Mouse (Mus musculus) adrenal gland, postnatal 25 days (tissue): Measurements from ENCODE around the gene Pigo. TPM values are rescaled to one million over a fixed set of nuclear protein-coding genes. Genes with fewer than 3 reads are reported as not detected.
A peak's percentile ranks its signal among the peaks of the same experiment; 100 is the strongest.
"Not testable (repeated sequence)": the region's sequence is repeated elsewhere in the genome, so short reads cannot be mapped to it uniquely, and the experiment has no call there.

Source experiments
- DNase-seq: peaks from one replicate; pipeline ENCODE4 v3.0.0; 2021; ENCODE audit warnings: mixed read lengths
- total RNA-seq: library from RNA; stranded (reverse); gene quantifications from 2 replicates; pipeline ENCODE4 v1.2.3, GENCODE M21; 2021

Gene Pigo
- total RNA-seq, 1 experiment from 2014 or later = 27.5 TPM

- no peak for DNase-seq
Observed at GRCm38 (mm10) chr4:43001272-43001671, 24.3 kb downstream of the Pigo start.

DNA sequence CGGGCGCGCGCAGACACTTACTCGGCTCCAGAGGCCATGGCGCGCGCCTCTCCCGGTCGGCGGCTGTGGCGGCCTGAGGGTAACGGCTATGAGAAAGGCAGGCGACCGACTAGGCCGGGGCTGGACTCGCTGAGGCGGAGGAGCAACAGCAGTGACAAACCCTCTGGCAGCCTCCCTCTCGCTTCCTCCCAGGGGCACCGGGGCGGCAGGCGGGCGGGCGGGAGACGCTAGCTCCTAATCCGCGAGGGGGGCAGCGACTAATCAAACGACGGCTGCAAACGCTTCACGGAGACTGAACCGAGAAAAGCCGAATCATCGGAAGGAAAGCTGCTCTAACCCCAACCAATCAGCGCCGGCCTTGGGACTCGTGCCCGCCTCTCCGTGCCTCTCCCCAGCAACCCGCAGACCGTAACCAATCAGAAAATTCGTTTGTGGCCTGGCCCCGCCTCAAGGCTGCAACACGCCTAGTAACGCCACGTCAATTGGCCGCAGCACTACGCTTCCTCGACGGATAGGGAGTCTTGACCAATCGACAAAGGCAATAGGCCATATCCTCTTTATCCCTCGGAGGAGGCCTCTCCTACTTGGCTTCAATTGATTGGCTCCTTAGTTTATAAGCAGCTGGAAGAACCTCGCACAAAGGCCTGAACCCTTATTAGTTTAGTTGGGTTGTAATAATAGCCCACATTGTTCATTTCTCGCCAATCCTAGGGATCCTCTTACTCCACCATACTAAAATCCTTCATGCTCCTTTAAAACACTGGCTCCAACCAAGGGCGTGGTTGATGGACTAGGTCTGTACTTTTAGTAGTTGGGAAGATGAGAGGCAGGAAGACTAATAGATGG, 25.3 kb downstream of the Pigo start, which contains the start of gene Vcp:
Gene Vcp, minus strand, starts transcription at position 367 of the 846 bp plus-strand sequence.
- peak; percentile 98 for DNase-seq

DNA sequence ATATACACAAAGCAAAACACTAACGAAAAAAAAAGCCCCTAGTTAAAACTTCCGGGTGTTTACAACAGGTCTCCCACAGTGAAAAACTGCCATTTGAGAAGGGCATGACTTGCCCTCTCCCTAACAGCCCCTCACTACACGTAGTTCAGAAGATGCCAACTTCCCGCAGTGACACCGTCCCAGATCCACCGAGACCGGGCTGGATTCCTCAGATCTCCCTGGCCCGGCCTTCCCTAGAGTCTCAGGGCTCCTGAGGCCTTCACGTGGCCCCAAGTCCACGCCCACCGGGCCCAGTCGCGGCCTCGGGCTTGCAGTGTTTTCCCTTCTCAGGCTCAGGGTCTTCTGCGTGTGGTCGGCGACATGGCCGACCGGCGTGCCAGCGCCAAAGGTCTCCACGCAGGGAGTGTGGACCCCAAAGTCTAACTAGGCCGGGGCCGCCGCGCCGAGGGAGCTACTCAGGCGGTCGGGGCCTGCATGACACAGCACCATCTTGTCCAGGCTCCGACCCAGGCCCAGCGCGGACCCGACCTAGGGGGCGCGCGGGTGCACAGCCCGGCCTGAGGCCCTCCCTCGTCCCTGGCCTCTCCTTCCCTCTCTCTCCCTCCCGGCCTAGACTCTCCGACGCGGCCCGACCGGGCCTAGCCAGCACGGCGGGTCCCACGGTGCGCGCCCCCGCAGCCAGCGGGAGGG, 26.0 kb downstream of the Pigo start:
- peak; percentile 81 for DNase-seq

- DNase-seq = no peak
Observed at GRCm38 (mm10) chr4:42998022-42998421, 27.6 kb downstream of the Pigo start.

DNA sequence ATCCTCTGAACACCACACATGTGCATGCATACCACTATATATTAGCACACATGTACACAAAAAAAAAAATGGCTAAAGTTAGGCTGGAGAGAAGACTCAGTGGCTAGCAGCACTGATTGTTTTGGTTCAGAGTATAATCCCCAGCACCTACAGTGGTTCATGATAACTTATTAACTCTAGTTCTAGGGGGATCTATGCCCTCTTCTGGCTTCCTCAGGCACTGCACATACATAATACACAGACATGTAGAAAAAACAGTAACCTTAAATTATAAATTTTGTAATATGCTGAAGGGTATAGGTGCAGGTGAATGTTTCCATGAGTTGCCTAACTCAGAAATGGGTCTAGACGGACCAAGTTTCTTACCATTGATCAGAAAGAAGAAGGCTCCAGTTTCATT, 37.3 kb downstream of the Pigo start:
- no peak for DNase-seq

GRCm38 (mm10) chr4:42980467-42980866, 45.2 kb downstream of the Pigo start:
- not testable (repeated sequence) for DNase-seq

- DNase-seq = no peak
Observed at GRCm38 (mm10) chr4:42978062-42978461, 47.6 kb downstream of the Pigo start.

GRCm38 (mm10) chr4:42973868-42974267, 51.8 kb downstream of the Pigo start:
- DNase-seq = no peak

DNA sequence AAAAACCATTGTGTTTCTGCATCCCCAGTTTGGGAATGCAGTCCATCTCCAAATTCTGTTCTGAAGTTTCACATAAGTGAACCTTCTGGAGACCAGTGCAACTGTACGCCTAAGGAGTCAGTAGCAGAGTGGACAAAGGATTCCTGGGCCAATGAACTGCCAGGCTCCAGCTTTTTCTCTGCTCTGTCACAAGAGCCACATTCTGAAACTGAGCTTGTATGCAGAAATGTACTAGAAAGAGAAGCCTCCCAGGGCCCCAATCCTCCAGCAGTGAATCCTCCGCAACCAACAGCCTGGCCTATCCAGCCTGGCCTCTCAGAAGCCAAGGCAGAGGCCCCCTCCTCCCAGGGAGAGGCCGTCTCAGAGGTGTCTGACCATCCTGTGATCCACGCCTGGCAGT, 52.7 kb downstream of the Pigo start:
- no peak for DNase-seq

- no peak for DNase-seq
Observed at GRCm38 (mm10) chr4:42969304-42969703, 56.3 kb downstream of the Pigo start, which contains the start of gene 1700022I11Rik. Gene 1700022I11Rik (plus strand): TSS chr4:42969604.

Other genes with a start within 250 kb of the Pigo start
- not detected in 2 replicates for gene Fam205a1, start 171.9 kb downstream of the Pigo start, total RNA-seq
- 0.18 TPM in 1 of 2 replicates, not detected in the other for gene Gm12394, start 169.0 kb downstream of the Pigo start, total RNA-seq
- gene Fam205c, start 151.6 kb downstream of the Pigo start, total RNA-seq = not detected in 2 replicates
- 0.57 and 0.73 TPM in 2 replicates for gene Phf24, start 109.2 kb downstream of the Pigo start, total RNA-seq
- 12.5 TPM in 2 replicates for gene Dnajb5, start 76.0 kb downstream of the Pigo start, total RNA-seq
- gene 1700022I11Rik, start 56.2 kb downstream of the Pigo start, total RNA-seq = not detected in 2 replicates
- 299 and 392 TPM in 2 replicates for gene Vcp, start 25.3 kb downstream of the Pigo start, total RNA-seq
- 15.7 and 20.9 TPM in 2 replicates for gene Fancg, start 15.3 kb downstream of the Pigo start, total RNA-seq
- gene Stoml2, start 5.9 kb upstream of the Pigo start, total RNA-seq = 227 and 270 TPM in 2 replicates
- gene Fam214b, start 20.4 kb upstream of the Pigo start, total RNA-seq = 58.7 and 63.6 TPM in 2 replicates
- 12.4 and 13.2 TPM in 2 replicates for gene Unc13b, start 33.1 kb upstream of the Pigo start, total RNA-seq
- 0.57 and 1.2 TPM in 2 replicates for gene Atp8b5, start 241.3 kb upstream of the Pigo start, total RNA-seq